In the genomic region with DNA sequence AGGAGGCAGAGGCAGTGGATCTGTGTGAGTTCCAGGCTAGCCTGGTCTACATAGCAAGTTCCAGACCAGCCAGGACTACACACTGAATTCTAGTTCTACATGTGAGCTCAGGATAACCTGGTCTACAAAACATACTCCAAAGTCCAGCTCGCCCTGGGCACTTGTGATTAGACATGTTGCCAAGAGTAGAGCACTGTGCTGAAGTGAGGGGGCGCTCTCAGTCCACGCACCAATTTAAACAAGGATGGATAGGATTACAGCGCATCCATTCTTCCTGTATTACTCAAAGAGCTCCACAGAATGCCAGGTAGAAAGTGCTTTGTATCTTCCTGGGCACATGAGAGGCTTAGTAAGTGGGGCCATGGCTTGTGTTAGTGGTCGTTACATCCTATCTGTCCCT, we compare ENCODE assay signal across 8 mouse cellular contexts. TPM values are rescaled to one million over a fixed set of nuclear protein-coding genes. Genes with fewer than 3 reads are reported as not detected.
DNase-seq lines count a peak whose midpoint lies in the region; ATAC-seq and TF ChIP-seq lines count a peak whose summit lies in the region.

No protein-coding gene starts in this region.

- no peak for DNase-seq in forebrain, postnatal 0 days
- DNase-seq in brain, embryonic 14.5 days (ENCODE audit: low read depth) = peak; percentile 62
- DNase-seq in right cerebral cortex, postnatal 36 days (ENCODE audit: low spot score in 2 of 2) = no peak
- DNase-seq in ovary, postnatal 10 days (ENCODE audit: low spot score) = no peak
- no peak for DNase-seq in urinary bladder, postnatal 4 days (ENCODE audit: low spot score in 2 of 2)

- no peak for TF ChIP-seq POLR2A in brain, embryonic 14.5 days (IDR thresholded peaks at IDR 0.05; ENCODE audit: borderline replicate concordance, extremely low read depth, insufficient read depth, insufficient read length, poor library complexity, severe bottlenecking)

- no peaks in the 10 kb centered on the region for H3K9me3 ChIP-seq in forebrain, postnatal 0 days (ENCODE audit: low read length)
- H3K9me3 ChIP-seq in forebrain, embryonic 12.5 days = no peaks in the 10 kb centered on the region
- H3K9me3 ChIP-seq in liver, embryonic 15.5 days (replicated peaks) = no peaks in the 10 kb centered on the region

- no peak overlapping the region for H3ac ChIP-seq in C2C12 (ENCODE audit: control insufficient read depth, insufficient read length, low read depth)

- no peaks in the 10 kb centered on the region for H3K79me3 ChIP-seq in C2C12 (ENCODE audit: low read depth)

- H3K9ac ChIP-seq in forebrain, postnatal 0 days = no peak overlapping the region
- no peak overlapping the region for H3K9ac ChIP-seq in forebrain, embryonic 12.5 days
- H3K9ac ChIP-seq in liver, embryonic 15.5 days = no peak overlapping the region

- no peak overlapping the region for H3K4me2 ChIP-seq in forebrain, postnatal 0 days (ENCODE audit: low read depth)
- H3K4me2 ChIP-seq in forebrain, embryonic 12.5 days = no peak overlapping the region
- no peak overlapping the region for H3K4me2 ChIP-seq in liver, embryonic 15.5 days

- no peak overlapping the region for H3K27ac ChIP-seq in forebrain, postnatal 0 days (ENCODE audit: low read depth, low read length)
- no peak overlapping the region for H3K27ac ChIP-seq in forebrain, embryonic 12.5 days
- H3K27ac ChIP-seq in liver, embryonic 15.5 days (replicated peaks) = no peak overlapping the region

- no peaks in the 10 kb centered on the region for H3K79me2 ChIP-seq in C2C12 (ENCODE audit: control insufficient read depth, insufficient read depth)

- peaks cover 13% of the 10 kb centered on the region for H3K36me3 ChIP-seq in forebrain, postnatal 0 days (ENCODE audit: insufficient read depth)
- peaks cover 19% of the 10 kb centered on the region for H3K36me3 ChIP-seq in forebrain, embryonic 12.5 days (replicated peaks)
- peaks cover 5% of the 10 kb centered on the region for H3K36me3 ChIP-seq in C2C12 (ENCODE audit: control insufficient read depth, insufficient read depth)
- H3K36me3 ChIP-seq in liver, embryonic 15.5 days (replicated peaks) = no peaks in the 10 kb centered on the region

- H3K4me3 ChIP-seq in forebrain, postnatal 0 days (ENCODE audit: low read depth, low read length) = no peak overlapping the region
- no peak overlapping the region for H3K4me3 ChIP-seq in forebrain, embryonic 12.5 days (replicated peaks)
- H3K4me3 ChIP-seq in C2C12 (ENCODE audit: insufficient read depth, poor library complexity, severe bottlenecking) = no peak overlapping the region
- H3K4me3 ChIP-seq in liver, embryonic 15.5 days (replicated peaks) = no peak overlapping the region

- no peaks in the 10 kb centered on the region for H3K4me1 ChIP-seq in forebrain, postnatal 0 days (ENCODE audit: insufficient read depth)
- peaks cover 34% of the 10 kb centered on the region for H3K4me1 ChIP-seq in forebrain, embryonic 12.5 days
- peaks cover 22% of the 10 kb centered on the region for H3K4me1 ChIP-seq in liver, embryonic 15.5 days (replicated peaks)

- 22% methylated on average over 5 of the region's 5 CpGs for WGBS in forebrain, postnatal 0 days
- WGBS in forebrain, embryonic 12.5 days = 28% methylated on average over 5 of the region's 5 CpGs
- 33% methylated on average over 5 of the region's 5 CpGs for WGBS in liver, embryonic 15.5 days (ENCODE audit: insufficient replicate concordance)

- H3K27me3 ChIP-seq in forebrain, postnatal 0 days (ENCODE audit: insufficient read depth, low read length) = no peaks in the 10 kb centered on the region
- H3K27me3 ChIP-seq in forebrain, embryonic 12.5 days = no peaks in the 10 kb centered on the region
- H3K27me3 ChIP-seq in C2C12 (ENCODE audit: control insufficient read depth, insufficient read depth, insufficient read length) = no peaks in the 10 kb centered on the region
- no peaks in the 10 kb centered on the region for H3K27me3 ChIP-seq in liver, embryonic 15.5 days

- TF ChIP-seq CTCF in forebrain, postnatal 0 days (IDR thresholded peaks at IDR 0.05; ENCODE audit: low read depth) = peak; percentile 66
- peak; percentile 14 for TF ChIP-seq CTCF in C2C12 (IDR thresholded peaks at IDR 0.05; ENCODE audit: control insufficient read depth, insufficient read depth, insufficient read length)
- TF ChIP-seq CTCF in brain, embryonic 14.5 days (IDR thresholded peaks at IDR 0.05; ENCODE audit: borderline replicate concordance, extremely low read depth, insufficient read depth, insufficient read length) = peak; percentile 49; the same call in 1 of the 2 replicates

- no peak for ATAC-seq in forebrain, postnatal 0 days
- no peak for ATAC-seq in forebrain, embryonic 12.5 days (ENCODE audit: low FRiP score)
- 0 out of 2 replicates have a peak, but pooled peaks have one; percentile 16 for ATAC-seq in liver, embryonic 15.5 days (ENCODE audit: insufficient read depth)

TF ChIP-seq in C2C12, 6 proteins besides CTCF, POLR2A, EP300 and RAD21:
- TF ChIP-seq FOSL1 (IDR thresholded peaks at IDR 0.05; ENCODE audit: insufficient read depth, low read length, poor library complexity, severe bottlenecking) = no peak
- TF ChIP-seq USF1 (IDR thresholded peaks at IDR 0.05; ENCODE audit: low read depth) = no peak
- TF ChIP-seq MYOG (IDR thresholded peaks at IDR 0.05; ENCODE audit: control insufficient read depth, extremely low read depth, insufficient read length) = no peak

RNA-seq across cellular contexts. Expression of a gene that starts 3.6 kb away (rescaled TPM):
- total RNA-seq in forebrain, postnatal 0 days (2014; rRNA removed) = not detected in 2 replicates
- polyA plus RNA-seq in forebrain, postnatal 0 days (2015; fragmentation: Nextera tagmentation; extraction: Ambion mirVana) = 0.33 TPM in 1 of 2 replicates, not detected in the other
- 0.82 and 1.2 TPM in 2 replicates for polyA plus RNA-seq in forebrain, embryonic 12.5 days (2016; fragmentation: Nextera tagmentation; extraction: Ambion mirVana)
- 0.07 TPM for polyA plus RNA-seq in C2C12 (2012; fragmentation: generic; extraction: Trizol)
- 1.7 and 2.4 TPM in 2 replicates for polyA plus RNA-seq in brain, embryonic 14.5 days (2012; rRNA removed)
- 0.53 TPM in 1 of 2 replicates, not detected in the other for polyA plus RNA-seq in liver, embryonic 15.5 days (2015; fragmentation: Nextera tagmentation; extraction: Ambion mirVana)

RNA-seq across cellular contexts. Expression of a gene that starts 8.4 kb away (rescaled TPM):
- 52.2 and 55.5 TPM in 2 replicates for total RNA-seq in forebrain, postnatal 0 days (2014; rRNA removed)
- 186 and 202 TPM in 2 replicates for polyA plus RNA-seq in forebrain, postnatal 0 days (2015; fragmentation: Nextera tagmentation; extraction: Ambion mirVana)
- polyA plus RNA-seq in forebrain, embryonic 12.5 days (2016; fragmentation: Nextera tagmentation; extraction: Ambion mirVana) = 137 and 138 TPM in 2 replicates
- 136 TPM for polyA plus RNA-seq in C2C12 (2012; fragmentation: generic; extraction: Trizol)
- 121 and 122 TPM in 2 replicates for polyA plus RNA-seq in brain, embryonic 14.5 days (2012; rRNA removed)
- 104 and 112 TPM in 2 replicates for polyA plus RNA-seq in liver, embryonic 15.5 days (2015; fragmentation: Nextera tagmentation; extraction: Ambion mirVana)

RNA-seq across cellular contexts. Expression of a gene that starts 9.0 kb away (rescaled TPM):
- total RNA-seq in forebrain, postnatal 0 days (2014; rRNA removed) = 102 and 116 TPM in 2 replicates
- polyA plus RNA-seq in forebrain, postnatal 0 days (2015; fragmentation: Nextera tagmentation; extraction: Ambion mirVana) = 29.3 and 30.8 TPM in 2 replicates
- polyA plus RNA-seq in forebrain, embryonic 12.5 days (2016; fragmentation: Nextera tagmentation; extraction: Ambion mirVana) = 64.1 and 64.4 TPM in 2 replicates
- 55.9 TPM for polyA plus RNA-seq in C2C12 (2012; fragmentation: generic; extraction: Trizol)
- polyA plus RNA-seq in brain, embryonic 14.5 days (2012; rRNA removed) = 108 and 113 TPM in 2 replicates
- 19.8 and 20.4 TPM in 2 replicates for polyA plus RNA-seq in liver, embryonic 15.5 days (2015; fragmentation: Nextera tagmentation; extraction: Ambion mirVana)

RNA-seq across cellular contexts. Expression of a gene that starts 12.3 kb away (rescaled TPM):
- 64.5 and 71.9 TPM in 2 replicates for total RNA-seq in forebrain, postnatal 0 days (2014; rRNA removed)
- 16.2 and 20.5 TPM in 2 replicates for polyA plus RNA-seq in forebrain, postnatal 0 days (2015; fragmentation: Nextera tagmentation; extraction: Ambion mirVana)
- polyA plus RNA-seq in forebrain, embryonic 12.5 days (2016; fragmentation: Nextera tagmentation; extraction: Ambion mirVana) = 51.0 and 53.2 TPM in 2 replicates
- polyA plus RNA-seq in C2C12 (2012; fragmentation: generic; extraction: Trizol) = 14.9 TPM
- 93.2 and 103 TPM in 2 replicates for polyA plus RNA-seq in brain, embryonic 14.5 days (2012; rRNA removed)
- 0.60 and 0.67 TPM in 2 replicates for polyA plus RNA-seq in liver, embryonic 15.5 days (2015; fragmentation: Nextera tagmentation; extraction: Ambion mirVana)

RNA-seq across cellular contexts. Expression of a gene that starts 31.2 kb away (rescaled TPM):
- total RNA-seq in forebrain, postnatal 0 days (2014; rRNA removed) = 170 and 254 TPM in 2 replicates
- 204 and 233 TPM in 2 replicates for polyA plus RNA-seq in forebrain, postnatal 0 days (2015; fragmentation: Nextera tagmentation; extraction: Ambion mirVana)
- polyA plus RNA-seq in forebrain, embryonic 12.5 days (2016; fragmentation: Nextera tagmentation; extraction: Ambion mirVana) = 118 and 135 TPM in 2 replicates
- polyA plus RNA-seq in C2C12 (2012; fragmentation: generic; extraction: Trizol) = 351 TPM
- polyA plus RNA-seq in brain, embryonic 14.5 days (2012; rRNA removed) = 170 and 185 TPM in 2 replicates
- polyA plus RNA-seq in liver, embryonic 15.5 days (2015; fragmentation: Nextera tagmentation; extraction: Ambion mirVana) = 190 and 206 TPM in 2 replicates

Comparison
In these comparisons a context has a peak if more than half of its experiments do, and no peak if none do; other contexts are left out.
1. CTCF ChIP-seq: peak in every context shown above with its lines; median percentile 66 in forebrain, postnatal 0 days; 49 in brain, embryonic 14.5 days; 14 in C2C12.